Mouse (Mus musculus) hematopoietic stem cell, adult 5-6 weeks (primary cell): Measurements from ENCODE around the gene Gm3488. TPM values are rescaled to one million over a fixed set of nuclear protein-coding genes. Genes with fewer than 3 reads are reported as not detected.
"Not testable (repeated sequence)": the region's sequence is repeated elsewhere in the genome, so short reads cannot be mapped to it uniquely, and the experiment has no call there.

Experiments
- ATAC-seq, 2 experiments: fragments of 125-278 bp in 1 of 2; replicated peaks in 1 of 2; 2 replicates each; pipeline ENCODE4 v1.8.0; 2016 to 2017; ENCODE audit warnings: inconsistent platforms in 2 of 2, mild to moderate bottlenecking in 2 of 2, moderate number of reproducible peaks in 2 of 2, low read depth in 1 of 2, moderate TSS enrichment in 1 of 2; ENCODE audit not compliant: low FRiP score in 2 of 2, poor library complexity in 2 of 2, severe bottlenecking in 2 of 2, insufficient read depth in 1 of 2, low TSS enrichment in 1 of 2
- total RNA-seq: library from RNA; stranded (forward); fragments of 172-1452, 232-1000 nt; gene quantifications from 2 replicates; pipeline ENCODE4 v1.2.3, GENCODE M21; 2017

Gm3488 gene
- total RNA-seq, result 1.5 and 1.8 TPM in 2 replicates

- ATAC-seq, result not testable (repeated sequence)
Measured at GRCm38 (mm10) chr14:5501374-5501773, at the start of gene Gm3488. Gene Gm3488 (plus strand): TSS chr14:5501674.

DNA sequence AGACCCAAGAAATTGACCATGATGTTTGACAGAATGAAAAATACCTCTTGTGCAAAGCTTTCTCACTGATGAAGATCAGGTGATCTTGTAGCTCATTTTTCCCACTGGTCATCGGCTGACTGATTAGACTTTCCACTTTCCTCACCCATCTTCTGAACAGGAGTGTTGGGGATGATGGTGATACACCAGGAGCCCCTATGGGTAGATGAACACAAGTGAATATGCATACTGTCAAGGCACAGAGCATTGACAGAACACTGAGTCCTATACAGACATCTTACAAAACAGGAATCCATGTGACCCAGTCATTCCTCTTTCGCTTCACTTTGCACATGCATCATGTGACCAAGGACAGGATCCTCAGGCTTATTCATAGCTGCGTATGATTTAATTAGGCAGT, 46.1 kb upstream of the Gm3488 start, which contains the start of gene Gm3194:
Gene Gm3194, minus strand, starts transcription at position 101 of the 400 bp plus-strand sequence.
- not testable (repeated sequence) for ATAC-seq

GRCm38 (mm10) chr14:5460469-5460868, 41.0 kb upstream of the Gm3488 start:
- not testable (repeated sequence) for ATAC-seq

GRCm38 (mm10) chr14:5477730-5478129, 23.7 kb upstream of the Gm3488 start, which contains the start of gene Gm8246:
Gene Gm8246 (minus strand): TSS chr14:5477830.
- not testable (repeated sequence) for ATAC-seq

DNA sequence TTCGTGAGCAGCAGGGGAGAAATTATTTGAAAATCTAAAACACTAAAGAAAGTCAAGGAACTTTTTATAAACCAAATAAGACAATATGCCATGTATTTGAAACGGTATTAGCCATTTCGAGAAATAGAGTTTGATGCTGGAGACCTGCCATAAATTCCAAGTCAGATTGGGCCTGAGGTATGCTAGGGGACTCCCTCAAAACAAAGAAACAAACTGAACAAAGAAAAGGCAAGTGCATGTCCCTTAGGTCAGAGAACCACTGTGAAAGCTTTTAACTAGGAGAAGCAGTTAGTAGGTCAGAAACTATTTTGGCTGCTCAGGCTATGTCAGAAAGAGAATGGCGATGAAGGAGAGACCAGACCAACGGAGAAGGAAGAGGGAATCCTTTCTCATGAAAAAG, 17.6 kb upstream of the Gm3488 start, which contains the start of gene Gm3187:
Gene Gm3187, plus strand, starts transcription at position 301 of the 400 bp plus-strand sequence.
- ATAC-seq, result not testable (repeated sequence)

DNA sequence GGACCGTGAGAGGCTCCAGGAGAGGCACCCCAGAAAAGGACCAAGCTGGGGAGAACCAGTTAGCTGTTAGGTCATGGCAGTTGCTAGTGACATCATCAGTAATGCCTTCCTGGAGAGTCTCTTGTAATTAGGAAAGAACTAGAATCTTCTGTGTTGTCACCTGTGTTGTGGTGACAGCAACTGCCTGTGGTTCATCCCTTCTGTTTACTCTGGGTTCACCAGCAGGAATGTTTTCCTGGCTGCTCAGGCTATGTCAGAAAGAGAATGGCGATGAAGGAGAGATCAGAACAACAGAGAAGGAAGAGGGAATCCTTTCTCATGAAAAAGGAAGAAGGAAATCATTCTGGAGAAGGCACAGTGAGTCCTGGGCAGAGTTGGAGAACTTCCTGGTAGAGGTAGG, 36.7 kb downstream of the Gm3488 start, which contains the start of gene Gm3532:
Gene Gm3532, plus strand, starts transcription at position 301 of the 400 bp plus-strand sequence.
- ATAC-seq, result not testable (repeated sequence)

Other genes starting within 250 kb of the Gm3488 start
- 0.99 TPM in 1 of 2 replicates, not detected in the other for gene Gm3526, start 241.1 kb upstream of the Gm3488 start, total RNA-seq
- not detected in 2 replicates for gene Gm3542, start 166.7 kb upstream of the Gm3488 start, total RNA-seq
- gene Gm3500, start 112.6 kb upstream of the Gm3488 start, total RNA-seq, result not detected in 2 replicates
- gene Gm3194, start 46.2 kb upstream of the Gm3488 start, total RNA-seq, result 1.7 and 2.6 TPM in 2 replicates
- not detected in 2 replicates for gene Gm8246, start 23.8 kb upstream of the Gm3488 start, total RNA-seq
- not detected in 2 replicates for gene Gm3187, start 17.5 kb upstream of the Gm3488 start, total RNA-seq
- not detected in 2 replicates for gene Gm3532, start 36.8 kb downstream of the Gm3488 start, total RNA-seq
- not detected in 2 replicates for gene Gm8265, start 131.4 kb downstream of the Gm3488 start, total RNA-seq
- not detected in 2 replicates for gene Gm9603, start 185.8 kb downstream of the Gm3488 start, total RNA-seq
- gene Gm3373, start 239.9 kb downstream of the Gm3488 start, total RNA-seq, result 0.13 TPM in 1 of 2 replicates, not detected in the other